Mouse (Mus musculus) bone marrow, adult 2 months (tissue): ENCODE results near the gene Scd4. TPM values are rescaled to one million over a fixed set of nuclear protein-coding genes. Genes with fewer than 3 reads are reported as not detected.

Source experiments
- H3K27ac ChIP-seq: fragments of 200-500 bp; 2 replicates; pipeline ENCODE4 v1.5.1; 2012; ENCODE audit warnings: low read depth, mild to moderate bottlenecking, control low read depth, inconsistent platforms, low read length; ENCODE audit not compliant: control insufficient read depth, poor library complexity, insufficient read depth
- H3K4me1 ChIP-seq: fragments of 200-500 bp; 2 replicates; pipeline ENCODE4 v1.6.1; 2011; ENCODE audit warnings: low read length; ENCODE audit not compliant: control insufficient read depth, insufficient read depth
- H3K4me3 ChIP-seq: fragments of 200-500 bp; replicated peaks from 2 replicates; pipeline ENCODE3; 2011; ENCODE audit warnings: mild to moderate bottlenecking, low read depth, low read length, control low read depth; ENCODE audit not compliant: control insufficient read depth
- CTCF ChIP-seq: fragments of 200-500 bp; IDR thresholded peaks from 2 replicates; pipeline ENCODE4 v1.5.1; 2011; ENCODE audit warnings: low read length, control low read depth; ENCODE audit not compliant: control insufficient read depth, insufficient read depth
- POLR2A ChIP-seq: fragments of 200-500 bp; IDR thresholded peaks from 2 replicates; pipeline ENCODE4 v1.6.1; 2011; ENCODE audit warnings: low read depth, mild to moderate bottlenecking, control low read depth, low read length, borderline replicate concordance; ENCODE audit not compliant: control insufficient read depth
- WGBS: fragments of 180-500 bp; shearing (Covaris S2); methylation state at CpG from one replicate; pipeline ENCODE4 v1.1.7; 2018; 5-methylcytosine and 5-hydroxymethylcytosine counted together
- polyA plus RNA-seq: library from polyadenylated mRNA; stranded (reverse); fragments of >200 nt; gene quantifications from 2 replicates; pipeline ENCODE4 v1.2.4, GENCODE M21; 2011; ENCODE audit warnings: low replicate concordance; ENCODE audit not compliant: missing spikeins, insufficient read depth, insufficient read length

Scd4 gene
- polyA plus RNA-seq, 1 experiment = not detected

GRCm38 (mm10) chr19:44292483-44292882 lies 40.4 kb upstream of the Scd4 start:
- 51% methylated on average over 3 of the region's 3 CpGs for WGBS
- Histone ChIP-seq H3K4me3 (no peak overlapping the region), H3K4me1 (peaks cover 2% of the 10 kb centered on the region; the same call in 1 of the 2 replicates), H3K27ac (no peak overlapping the region)
- TF ChIP-seq POLR2A (no peak), CTCF (no peak)

- WGBS = 6% methylated on average over 21 of the region's 21 CpGs
- peak within 1 kb of the TSS; percentile 52 for H3K27ac ChIP-seq
- peaks cover 2% of the 10 kb centered on the region; the same call in 1 of the 2 replicates for H3K4me1 ChIP-seq
- TF ChIP-seq CTCF (no peak), POLR2A (no peak)
- peak within 1 kb of the TSS; percentile 66 for H3K4me3 ChIP-seq
These were observed 39.7 kb upstream of the Scd4 start, which contains the start of gene Scd2 for GRCm38 (mm10) chr19:44292941-44293768. Gene Scd2 (plus strand): TSS chr19:44293674.

GRCm38 (mm10) chr19:44293769-44294551 lies 38.9 kb upstream of the Scd4 start:
- peak overlapping the region; percentile 52 for H3K27ac ChIP-seq
- under 1% methylated on average over 30 of the region's 31 CpGs for WGBS
- peak overlapping the region; percentile 66 for H3K4me3 ChIP-seq
- TF ChIP-seq POLR2A (peak; percentile 61), CTCF (no peak)
- peaks cover 2% of the 10 kb centered on the region; the same call in 1 of the 2 replicates for H3K4me1 ChIP-seq

- no peak overlapping the region for H3K27ac ChIP-seq
- peaks cover 2% of the 10 kb centered on the region; the same call in 1 of the 2 replicates for H3K4me1 ChIP-seq
- under 1% methylated on average over 14 of the region's 14 CpGs for WGBS
- TF ChIP-seq CTCF (peak; percentile 97), POLR2A (no peak)
- H3K4me3 ChIP-seq = peak overlapping the region; percentile 66
These were observed 38.3 kb upstream of the Scd4 start for GRCm38 (mm10) chr19:44294588-44295041.

GRCm38 (mm10) chr19:44295251-44295650 lies 37.6 kb upstream of the Scd4 start:
- H3K4me1 ChIP-seq = peaks cover 2% of the 10 kb centered on the region; the same call in 1 of the 2 replicates
- WGBS = 4% methylated on average over 3 of the region's 3 CpGs
- TF ChIP-seq CTCF (no peak), POLR2A (no peak)
- peak overlapping the region; percentile 23 for H3K4me3 ChIP-seq
- no peak overlapping the region for H3K27ac ChIP-seq

- TF ChIP-seq POLR2A = no peak
- TF ChIP-seq CTCF = peak; percentile 100
- Histone ChIP-seq H3K4me3 (no peak overlapping the region), H3K4me1 (peaks cover 2% of the 10 kb centered on the region; the same call in 1 of the 2 replicates), H3K27ac (no peak overlapping the region)
- 2% methylated on average over 4 of the region's 4 CpGs for WGBS
These were observed 37.2 kb upstream of the Scd4 start for GRCm38 (mm10) chr19:44295741-44296140.

- no peak for TF ChIP-seq CTCF
- TF ChIP-seq POLR2A = no peak
- Histone ChIP-seq H3K4me3 (no peak overlapping the region), H3K27ac (no peak overlapping the region), H3K4me1 (peaks cover 2% of the 10 kb centered on the region; the same call in 1 of the 2 replicates)
- WGBS = 40% methylated on average over 7 of the region's 7 CpGs
These were observed 36.7 kb upstream of the Scd4 start for GRCm38 (mm10) chr19:44296186-44296585.
